Mouse (Mus musculus) CD4-positive, CD25-positive, alpha-beta regulatory T cell, adult 2 months (primary cell): ENCODE data around the gene Ggt7.
"Not testable (repeated sequence)": the region's sequence is repeated elsewhere in the genome, so short reads cannot be mapped to it uniquely, and the experiment has no call there.

Experiments used
- DNase-seq: peaks from one replicate; pipeline ENCODE4 v3.0.0-alpha.2; 2012; ENCODE audit warnings: low read depth, low spot score

Ggt7 gene

GRCm38 (mm10) chr2:155507721-155508470 is 10.1 kb downstream of the Ggt7 start:
- no peak for DNase-seq

DNA sequence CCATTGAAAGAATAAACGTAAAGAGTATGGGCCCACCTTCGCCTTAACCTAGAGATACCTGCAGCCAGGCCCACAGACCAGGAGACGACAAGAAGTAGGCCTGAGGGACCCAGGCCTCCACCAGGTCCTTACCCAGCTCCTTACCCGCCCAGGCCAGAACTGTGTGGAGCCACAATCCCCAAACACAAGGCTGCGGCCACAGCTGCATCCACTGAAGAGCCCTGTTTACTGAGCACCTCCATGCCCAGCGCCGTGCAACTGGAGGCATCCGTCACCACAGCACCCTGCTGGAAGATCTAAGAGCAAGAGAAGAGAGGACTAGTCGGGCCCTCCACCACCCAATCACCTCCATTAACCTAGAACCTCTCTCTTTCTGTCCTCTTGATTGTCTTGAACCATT is 12.2 kb downstream of the Ggt7 start:
- no peak for DNase-seq

- no peak for DNase-seq
Measured at GRCm38 (mm10) chr2:155504440-155505355, 13.3 kb downstream of the Ggt7 start.

DNA sequence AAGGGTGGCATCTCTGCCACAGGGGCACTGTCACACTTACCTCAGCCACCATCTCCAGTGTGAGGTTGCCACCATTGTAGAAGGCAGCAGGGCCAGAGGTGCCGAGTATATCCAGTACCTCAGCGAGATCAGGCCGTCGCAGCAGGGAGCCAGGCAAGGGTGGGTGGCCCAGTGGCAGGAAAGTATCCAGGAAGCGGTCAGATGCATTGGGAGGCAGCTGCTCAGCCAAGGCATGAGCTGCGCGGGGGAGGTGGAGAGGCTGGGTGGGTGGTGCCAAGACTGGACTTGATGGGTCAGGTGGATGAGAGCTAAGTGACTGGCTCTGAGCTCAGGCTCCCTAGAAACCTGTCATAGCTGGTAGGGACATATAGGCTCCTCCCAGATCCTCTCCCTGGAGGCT is 15.4 kb downstream of the Ggt7 start:
- no peak for DNase-seq

DNA sequence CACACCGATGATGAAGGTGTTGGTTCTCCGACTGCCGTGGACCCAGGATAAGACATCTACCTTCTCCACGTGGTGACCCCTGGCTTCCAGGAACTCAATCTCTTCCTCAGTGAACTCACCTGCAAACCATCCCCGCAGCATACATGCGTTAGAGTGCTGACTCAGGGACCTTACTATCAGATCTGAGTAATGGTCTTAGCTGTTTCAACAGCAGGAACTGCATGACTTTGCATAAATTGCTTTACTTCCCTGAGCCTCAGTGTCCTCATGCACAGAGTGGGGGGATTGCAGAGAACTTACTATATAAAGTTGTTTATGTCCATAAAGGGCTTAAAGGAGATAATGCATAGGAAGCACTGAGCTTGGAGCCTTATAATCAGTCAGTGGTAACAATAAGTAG is 27.0 kb downstream of the Ggt7 start:
- DNase-seq, result no peak

DNA sequence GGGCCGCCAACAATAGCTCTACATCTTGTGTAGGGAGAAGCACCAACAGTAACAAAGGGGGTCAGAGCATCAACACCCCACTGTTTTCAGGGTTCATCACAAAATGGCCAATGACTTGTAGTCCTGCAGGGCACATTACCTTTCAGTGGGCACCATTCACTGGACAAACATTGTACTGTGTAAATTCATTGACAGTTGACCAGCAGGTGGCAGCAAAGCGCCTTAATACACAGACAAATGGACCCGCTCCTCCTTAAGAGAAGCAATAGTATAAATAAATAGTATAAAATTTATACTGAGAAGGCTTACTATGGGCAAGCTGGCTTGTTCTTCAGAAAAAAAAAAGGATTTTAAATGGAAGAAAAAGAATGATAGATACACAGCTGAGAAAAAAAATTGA is 36.0 kb downstream of the Ggt7 start:
- DNase-seq, result peak; percentile 83

GRCm38 (mm10) chr2:155473570-155474088 is 44.4 kb downstream of the Ggt7 start, which contains the start of gene Ncoa6:
Gene Ncoa6, minus strand, starts transcription at chr2:155473894.
- peak; percentile 89 for DNase-seq

- peak; percentile 69 for DNase-seq
Measured at GRCm38 (mm10) chr2:155472671-155473569, 45.1 kb downstream of the Ggt7 start.

DNA sequence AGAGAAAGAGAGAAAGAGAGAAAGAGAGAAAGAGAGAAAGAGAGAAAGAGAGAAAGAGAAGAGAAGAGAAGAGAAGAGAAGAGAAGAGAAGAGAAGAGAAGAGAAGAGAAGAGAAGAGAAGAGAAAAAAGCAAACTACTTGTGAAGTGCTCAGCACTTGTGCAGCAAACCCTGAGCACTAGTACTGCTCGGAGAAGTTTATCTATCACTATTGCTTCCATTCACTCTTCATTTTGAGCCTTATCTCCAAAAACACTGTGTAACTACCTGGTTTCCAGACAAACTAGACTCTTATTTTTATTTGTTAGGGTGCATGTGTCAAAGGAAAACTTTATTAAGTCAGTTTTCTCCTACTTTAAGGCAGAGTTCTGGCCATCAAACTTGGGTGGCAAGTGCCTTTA is 51.2 kb downstream of the Ggt7 start:
- no peak for DNase-seq

DNA sequence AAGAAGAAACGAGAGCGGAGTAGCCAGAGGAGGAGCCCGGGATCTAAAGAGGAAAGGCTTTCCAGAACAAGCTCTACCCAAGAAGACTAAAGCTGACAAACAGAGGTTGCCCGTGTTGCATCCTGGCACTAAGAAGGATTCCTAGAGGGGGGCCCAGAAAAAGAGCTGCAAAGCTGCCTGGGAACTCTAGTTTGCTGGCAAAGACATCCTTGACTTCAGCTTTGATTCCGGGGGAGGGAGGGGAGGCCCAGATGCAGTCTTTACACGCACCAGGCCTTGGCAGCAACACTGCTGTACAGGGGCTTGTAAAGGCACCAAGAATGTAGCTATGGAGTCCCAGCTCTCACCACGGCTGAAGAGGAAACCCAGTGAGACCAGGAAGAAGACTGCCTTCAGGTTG is 64.4 kb downstream of the Ggt7 start:
- DNase-seq, result no peak

DNA sequence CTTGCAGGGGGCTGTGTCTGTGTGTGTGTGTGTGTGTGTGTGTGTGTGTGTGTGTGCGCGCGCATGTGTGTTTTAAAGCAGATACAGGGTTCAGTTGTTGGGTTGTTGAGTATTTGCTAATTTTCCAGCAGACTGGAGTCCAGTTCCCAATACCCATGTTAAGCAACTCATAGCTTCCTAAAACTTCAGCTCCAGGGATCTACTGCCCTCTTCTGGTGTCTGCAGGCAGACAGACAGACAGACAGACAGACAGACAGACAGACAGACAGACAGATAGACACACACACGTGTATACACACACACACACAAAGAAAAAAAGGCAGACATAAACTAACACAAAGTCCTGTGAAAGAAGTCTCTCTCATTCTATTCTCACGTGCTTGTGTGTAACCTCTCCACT is 66.8 kb downstream of the Ggt7 start:
- DNase-seq, result no peak

DNA sequence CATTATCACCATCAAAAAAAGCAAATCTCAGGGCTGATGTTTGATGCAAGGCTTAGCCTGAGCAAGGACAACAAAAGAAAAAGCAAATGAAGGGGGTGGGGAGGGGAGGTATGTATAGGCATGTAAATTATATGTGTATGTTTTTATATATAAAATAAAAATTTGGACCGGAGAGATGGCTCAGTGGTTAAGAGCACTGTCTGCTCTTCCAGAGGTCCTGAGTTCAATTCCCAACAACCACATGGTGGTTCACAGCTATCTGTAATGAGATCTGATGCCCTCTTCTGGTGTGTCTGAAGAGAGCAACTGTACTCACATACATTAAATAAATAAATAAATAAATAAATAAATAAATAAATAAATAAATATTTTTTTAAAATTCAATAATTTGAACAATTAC is 70.1 kb downstream of the Ggt7 start:
- DNase-seq, result not testable (repeated sequence)

DNA sequence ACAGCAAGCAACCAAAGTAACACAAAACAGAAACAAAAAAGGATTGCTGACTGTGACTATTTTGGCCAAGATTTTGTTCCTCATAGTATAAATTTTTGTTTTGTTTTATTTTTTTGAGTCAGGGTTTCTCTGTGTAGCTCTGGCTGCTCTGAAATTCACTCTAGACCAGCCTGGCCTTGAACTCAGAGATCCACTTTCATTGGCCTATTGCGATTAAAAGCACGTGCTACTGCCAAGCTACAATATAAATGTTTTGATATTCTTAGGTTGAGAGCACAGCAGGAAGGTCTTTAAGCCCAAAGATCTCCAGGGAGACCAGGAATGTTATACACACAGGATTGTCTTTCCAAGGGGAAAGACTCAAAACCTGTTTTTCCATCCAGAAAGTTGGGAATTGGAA is 74.6 kb downstream of the Ggt7 start:
- no peak for DNase-seq

DNA sequence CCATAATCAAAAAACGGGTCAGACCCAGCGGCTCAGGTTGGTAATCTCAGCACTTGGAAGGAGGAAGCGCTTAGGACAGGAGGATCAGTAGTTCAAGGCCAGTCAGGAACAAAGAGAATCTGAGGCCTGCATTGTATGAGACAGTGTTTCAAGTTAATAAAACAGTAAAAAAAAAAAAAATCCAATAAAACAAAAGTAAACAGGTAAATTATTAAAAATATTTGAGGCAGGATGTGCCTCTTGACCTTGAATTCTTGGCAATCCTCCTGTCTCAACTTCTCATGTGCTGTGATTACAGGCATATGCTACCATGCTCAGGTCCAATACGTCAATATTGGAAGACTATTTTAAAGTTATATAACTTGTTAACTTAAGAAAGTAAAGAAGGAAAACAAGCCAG is 75.1 kb downstream of the Ggt7 start:
- no peak for DNase-seq
